Mouse (Mus musculus) embryonic fibroblast, embryonic 13.5 days (primary cell): ENCODE data around the gene Rad51b.

ENCODE experiments used
- CTCF ChIP-seq: IDR thresholded peaks from 2 replicates; pipeline ENCODE4 v1.5.1; 2011; ENCODE audit warnings: mild to moderate bottlenecking, control low read depth, low read length, moderate library complexity, borderline replicate concordance; ENCODE audit not compliant: insufficient read depth
- POLR2A ChIP-seq: IDR thresholded peaks from 2 replicates; pipeline ENCODE4 v1.6.1; 2011; ENCODE audit warnings: low read depth, mild to moderate bottlenecking, control low read depth, low read length, moderate library complexity

DNA sequence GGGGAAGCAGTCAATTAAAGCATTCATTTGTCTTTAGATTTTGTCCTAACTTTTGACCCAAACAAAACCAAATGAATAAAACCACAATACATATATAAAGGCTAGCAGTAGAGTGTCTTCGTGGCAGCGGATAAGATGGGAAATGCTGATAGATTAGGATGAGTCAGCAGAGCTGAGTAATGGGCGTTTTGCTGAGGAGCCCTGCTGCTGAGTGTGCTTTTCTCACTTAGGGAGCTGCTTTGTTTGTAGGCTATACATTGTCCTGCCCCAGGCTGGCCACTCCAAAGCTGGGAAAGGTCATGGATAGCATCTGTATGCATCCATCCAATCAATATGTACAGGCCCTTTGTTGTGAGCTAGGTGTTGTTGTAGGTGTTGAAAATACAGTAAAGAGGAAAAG, 204.8 kb downstream of the Rad51b start:
- TF ChIP-seq CTCF (no peak), POLR2A (no peak)
